ENCODE assay signal across 16 mouse cellular contexts in the genomic region with DNA sequence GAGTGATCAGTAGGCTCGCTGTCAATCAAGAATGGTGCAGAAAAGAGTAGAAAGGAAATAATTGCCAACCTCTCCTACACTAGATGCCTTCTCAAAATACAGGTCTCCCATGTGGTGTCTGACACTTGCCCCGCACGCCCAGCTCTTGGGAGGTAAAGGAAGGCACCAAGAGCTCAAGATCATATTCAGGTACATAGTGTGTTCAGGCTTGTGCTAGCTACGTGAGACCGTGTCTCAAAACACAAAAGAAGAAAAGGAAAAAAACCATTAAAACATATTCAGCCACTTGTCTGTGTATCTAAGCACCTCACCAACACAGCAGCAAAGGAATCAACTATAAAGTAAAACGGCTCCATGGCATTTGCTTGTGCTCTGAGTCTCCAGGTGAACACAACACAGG.
"Had no signal": no experiment of that assay in that cellular context is flagged by ENCODE, and none has a peak within 500 bp of the region (broad histone marks: within the 10 kb centered on the region; RNA-seq: fewer than 3 reads in every experiment).

No protein-coding gene starts in this region.

- H3K27ac ChIP-seq: neural tube, embryonic 13.5 days; neural tube, embryonic 15.5 days; stomach, embryonic 15.5 days; stomach, postnatal 0 days had no signal

- H3K4me1 ChIP-seq: neural tube, embryonic 13.5 days; neural tube, embryonic 15.5 days; stomach, embryonic 15.5 days had no signal

- H3K9ac ChIP-seq: neural tube, embryonic 13.5 days; neural tube, embryonic 15.5 days; stomach, embryonic 15.5 days had no signal

- DNase-seq: retina, postnatal 1 day; right cerebral cortex, adult 18-20 months; right cerebral cortex, postnatal 14 days; right cerebral cortex, postnatal 25 days; right cerebral cortex, postnatal 4 days; spleen, adult 18-20 months; thymus, adult 18-20 months; thymus, adult 2 months; thymus, postnatal 14 days; thymus, postnatal 25 days; thymus, postnatal 36 days; thymus, postnatal 4 days had no signal

- H3K4me3 ChIP-seq: neural tube, embryonic 13.5 days; neural tube, embryonic 15.5 days; stomach, embryonic 15.5 days had no signal

- H3K9me3 ChIP-seq: neural tube, embryonic 13.5 days; neural tube, embryonic 15.5 days; stomach, embryonic 15.5 days had no signal

- H3K27me3 ChIP-seq: neural tube, embryonic 13.5 days; neural tube, embryonic 15.5 days; stomach, embryonic 15.5 days had no signal

- H3K4me2 ChIP-seq: neural tube, embryonic 13.5 days; neural tube, embryonic 15.5 days; stomach, embryonic 15.5 days had no signal

- H3K36me3 ChIP-seq: stomach, embryonic 15.5 days had no signal
